Mouse (Mus musculus) right cerebral cortex, postnatal 14 days (tissue): ENCODE data around the gene Orc5.

Experiments
- DNase-seq: peaks from one replicate; pipeline ENCODE4 v3.0.0; 2022

Gene Orc5

DNA sequence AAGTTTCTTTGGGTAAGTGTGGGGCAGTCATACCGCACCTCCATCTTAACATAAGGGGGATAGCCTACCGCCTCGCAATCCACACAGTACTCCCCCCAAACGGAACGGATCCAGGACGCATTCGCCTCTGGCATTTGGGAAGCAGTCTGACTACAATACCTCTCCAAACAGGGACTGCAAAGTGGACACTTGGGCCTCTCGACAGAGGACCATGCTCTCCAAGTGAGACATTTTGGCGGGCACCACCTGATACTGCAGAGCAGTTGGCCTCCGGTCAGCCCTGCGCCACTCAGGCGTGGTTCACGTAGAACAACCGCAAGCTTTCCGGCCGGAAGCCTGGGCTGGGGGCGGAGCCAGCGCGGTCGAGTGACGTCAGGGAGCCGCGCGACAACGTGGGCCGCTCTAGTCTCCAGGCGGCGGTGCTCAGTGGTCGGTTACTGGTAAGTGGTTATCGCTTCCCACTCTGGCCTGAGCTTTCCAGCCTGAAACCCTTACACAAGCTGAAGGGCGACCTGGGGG, at the start of gene Orc5:
TSS of gene Orc5 (minus strand) at position 397 of the 519 bp plus-strand sequence.
- peak; percentile 94 for DNase-seq

DNA sequence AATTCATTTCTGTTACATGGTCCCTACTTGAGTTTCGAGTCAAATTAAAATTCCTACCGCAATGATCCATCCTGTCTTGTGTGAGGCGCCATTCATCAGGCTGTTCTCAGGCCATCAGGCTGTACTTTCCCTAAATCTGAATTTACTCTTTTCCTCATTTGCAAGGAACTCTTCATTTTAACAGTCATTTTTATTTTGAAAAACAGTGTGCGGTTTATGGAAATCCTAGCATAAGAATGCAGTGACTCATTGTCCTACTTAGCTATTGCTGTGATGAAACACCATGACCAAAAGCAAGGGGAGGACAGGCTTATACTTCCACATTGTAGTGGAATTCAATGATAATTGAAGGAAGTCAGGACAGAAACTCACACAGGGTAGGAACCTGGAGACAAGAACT, 46.8 kb upstream of the Orc5 start:
- no peak for DNase-seq

DNA sequence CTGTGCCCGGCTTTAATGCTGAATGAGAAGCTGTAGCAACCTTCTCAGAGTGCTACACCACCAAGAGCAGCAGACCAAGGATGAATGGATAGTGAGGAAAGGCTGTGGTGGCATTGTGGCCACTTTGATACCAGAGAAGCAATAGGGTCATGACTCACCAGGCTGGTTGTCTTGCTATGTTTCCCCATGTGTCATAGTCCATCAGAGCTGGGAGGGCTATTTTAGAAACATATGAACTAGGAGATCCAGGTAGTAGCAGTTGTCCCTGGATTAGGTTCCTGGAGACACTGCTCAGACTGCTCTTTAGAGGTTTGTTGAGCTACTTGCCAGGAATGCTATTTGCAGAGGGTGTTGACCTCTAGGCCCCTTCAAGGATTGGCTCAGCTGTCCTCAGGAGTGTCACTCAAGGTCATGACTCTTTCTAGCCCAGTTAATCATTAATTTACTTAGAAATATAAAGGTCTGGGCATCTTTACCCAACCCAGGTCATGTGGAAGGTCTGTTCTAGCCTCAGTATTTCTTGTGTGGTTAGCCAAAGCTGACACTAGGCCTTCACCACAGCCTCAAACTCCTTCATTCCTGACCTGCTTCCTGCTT, 39.2 kb upstream of the Orc5 start:
- DNase-seq: no peak

DNA sequence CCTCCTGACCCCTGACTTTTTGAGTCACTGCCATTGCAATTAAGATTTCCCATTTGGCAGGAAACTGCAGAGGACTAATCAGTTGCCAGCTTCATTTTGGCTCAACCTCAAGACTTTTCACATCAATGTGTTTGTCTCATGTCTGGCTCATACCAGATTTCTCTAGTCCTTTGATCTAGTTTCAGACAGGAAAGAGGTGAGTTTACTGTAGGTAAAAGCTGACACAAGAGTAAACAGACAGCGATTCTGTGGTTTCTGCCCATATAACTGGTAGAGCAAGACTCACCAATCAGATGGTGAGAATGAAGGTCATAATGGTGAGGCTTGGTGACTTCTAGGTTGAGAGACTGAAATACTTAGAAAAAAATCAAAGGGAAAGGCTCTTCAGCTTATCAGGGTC, 37.3 kb upstream of the Orc5 start:
- no peak for DNase-seq

DNA sequence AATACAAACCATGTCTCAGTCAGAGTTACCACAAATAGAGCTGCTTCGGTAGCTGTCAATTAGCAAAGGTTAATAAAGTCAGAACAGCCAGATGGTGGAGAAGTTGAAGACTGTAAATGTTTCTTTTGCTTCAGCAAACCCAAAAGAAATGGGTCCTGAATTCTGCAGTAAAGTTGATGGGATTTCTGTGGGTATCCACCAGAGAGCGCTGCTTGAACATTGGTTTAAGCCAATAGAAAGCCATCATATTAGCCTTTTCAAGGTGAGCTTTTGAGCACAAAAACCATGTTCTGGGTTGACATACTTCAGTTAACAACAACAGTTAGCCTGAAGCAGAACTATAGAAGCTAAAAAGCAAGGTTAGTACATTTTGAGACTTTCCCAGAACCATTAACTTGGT, 34.3 kb upstream of the Orc5 start:
- no peak for DNase-seq

DNA sequence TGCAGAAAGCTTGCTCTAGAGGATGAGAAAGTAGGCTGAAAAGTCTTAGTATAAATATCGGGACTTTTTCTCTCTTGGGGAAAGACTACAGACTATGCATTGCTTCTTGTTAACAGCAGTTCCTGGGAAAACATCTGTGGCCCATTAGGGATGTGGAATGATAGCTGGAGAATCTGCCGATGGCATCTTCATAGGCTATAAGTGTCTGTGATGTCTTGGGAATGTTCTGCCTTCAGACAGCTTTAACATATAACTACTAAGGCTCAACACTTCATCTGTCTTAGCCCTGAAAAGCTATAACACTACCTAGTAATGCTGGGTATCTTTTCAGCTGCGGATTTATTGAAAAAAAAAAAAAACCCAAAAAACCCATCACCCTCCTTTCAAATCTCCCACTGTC, 27.8 kb upstream of the Orc5 start:
- DNase-seq: no peak

DNA sequence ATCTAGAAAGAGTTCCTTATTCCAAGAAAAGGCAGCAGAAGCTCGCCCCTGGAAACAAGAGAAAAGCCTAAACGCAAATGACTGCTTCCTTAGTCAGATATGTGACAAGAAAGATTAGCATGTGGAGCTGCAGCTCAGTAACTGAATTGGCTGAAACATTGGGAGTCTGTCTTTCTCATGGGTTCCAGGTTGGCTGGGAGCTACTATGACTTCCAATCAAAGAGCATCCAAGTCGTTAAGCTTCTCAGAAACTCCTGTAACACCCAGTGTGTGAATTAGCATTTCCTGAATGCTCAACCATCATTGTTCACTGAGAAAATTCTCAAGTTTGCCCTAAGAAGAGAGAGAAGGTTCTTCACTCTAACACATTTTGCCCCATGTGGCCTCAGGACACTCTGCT, 24.5 kb upstream of the Orc5 start:
- no peak for DNase-seq

DNA sequence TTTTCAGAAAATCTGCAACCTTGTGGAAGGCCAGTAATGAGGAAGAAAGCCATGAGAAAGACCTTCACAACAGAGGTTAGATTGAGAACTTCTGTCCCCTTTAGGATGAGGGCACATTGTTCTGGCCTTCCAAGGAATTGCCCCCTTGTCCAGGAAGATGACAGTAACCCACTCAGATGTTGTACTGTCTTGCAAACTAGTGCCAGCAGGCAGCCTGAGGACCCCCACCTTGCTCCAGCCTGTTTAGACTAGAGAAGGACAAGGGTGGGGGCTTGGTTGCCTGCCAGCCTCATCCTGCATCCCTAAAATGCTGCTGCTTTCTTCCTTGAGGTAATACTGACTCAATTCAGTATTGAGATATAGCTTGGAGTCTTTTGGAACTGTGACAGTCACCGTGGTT, 23.9 kb upstream of the Orc5 start:
- DNase-seq: no peak

DNA sequence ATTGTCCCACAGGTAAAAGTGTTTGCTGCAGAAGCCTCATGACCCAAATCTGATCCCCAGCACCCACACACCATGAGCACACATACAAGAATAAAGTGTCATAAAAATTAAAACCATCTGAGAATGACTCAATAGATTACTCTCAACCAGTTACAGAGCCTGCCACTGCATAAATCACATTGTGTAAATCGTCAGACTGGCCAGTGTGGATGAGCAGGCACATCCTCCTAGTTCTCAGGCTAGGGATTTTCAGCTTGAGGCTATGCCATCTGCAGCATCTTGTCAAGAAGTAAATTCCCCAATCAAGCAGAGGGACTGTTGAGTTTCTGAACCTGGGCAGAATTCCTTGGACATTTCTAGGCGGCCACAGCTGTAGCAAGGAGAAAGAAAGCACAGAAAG, 23.5 kb upstream of the Orc5 start:
- DNase-seq: no peak

DNA sequence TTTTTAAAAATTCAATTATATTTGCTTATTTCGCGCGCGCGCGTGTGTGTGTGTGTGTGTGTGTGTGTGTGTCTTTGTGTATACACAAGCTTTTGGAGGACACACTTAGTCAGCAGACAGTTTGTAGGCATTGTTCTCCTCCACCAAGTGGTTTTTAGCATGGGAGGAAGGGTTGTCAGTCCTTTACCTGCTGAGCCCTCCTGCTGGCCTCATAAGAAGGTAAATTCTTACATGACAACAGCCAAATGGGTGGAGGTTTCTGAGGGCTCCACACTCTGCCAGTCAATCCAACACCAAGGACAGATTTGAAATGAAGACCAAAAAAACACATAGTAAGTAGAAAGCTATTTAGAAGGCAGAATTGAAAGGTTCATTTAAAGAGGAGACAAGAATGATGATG, 22.7 kb upstream of the Orc5 start:
- no peak for DNase-seq

DNA sequence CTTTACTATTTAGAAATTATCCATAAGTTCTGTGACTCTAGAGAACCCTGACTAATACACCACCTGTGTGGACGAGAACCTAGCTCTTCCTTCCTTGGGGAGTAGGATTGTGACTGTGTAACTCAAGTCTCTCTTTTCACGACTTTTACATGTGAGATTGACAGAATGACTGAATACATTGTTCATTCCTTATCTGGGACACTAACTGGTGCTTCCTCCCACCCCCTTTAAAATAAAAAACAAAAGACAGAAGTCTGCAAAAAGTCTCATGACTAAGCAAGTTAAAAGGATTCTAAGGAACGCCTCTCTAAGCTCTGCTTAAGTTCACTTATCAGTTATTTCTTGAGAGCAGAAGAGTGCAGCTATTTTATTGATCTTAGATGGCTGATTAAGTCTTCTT, 22.2 kb upstream of the Orc5 start:
- no peak for DNase-seq

DNA sequence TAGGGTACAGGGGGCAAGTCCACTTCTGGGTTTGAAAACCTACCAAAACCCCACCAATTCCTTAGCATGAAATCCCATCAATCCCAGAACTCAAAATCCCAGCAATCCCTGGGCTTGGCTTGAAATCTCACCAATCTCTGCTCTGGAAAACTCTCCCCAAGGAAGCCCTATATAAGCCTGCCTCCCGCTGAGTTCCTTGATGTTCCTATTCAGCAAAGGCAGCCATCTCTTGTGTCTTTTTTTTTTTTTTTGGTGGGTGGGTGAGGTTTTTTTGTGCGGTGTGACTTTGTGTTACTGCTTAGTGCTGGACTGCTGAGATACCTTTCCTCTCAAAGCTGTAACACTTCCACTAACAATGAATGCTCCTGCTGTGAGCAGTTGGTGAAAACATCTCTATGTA, 15.5 kb upstream of the Orc5 start:
- DNase-seq: no peak

DNA sequence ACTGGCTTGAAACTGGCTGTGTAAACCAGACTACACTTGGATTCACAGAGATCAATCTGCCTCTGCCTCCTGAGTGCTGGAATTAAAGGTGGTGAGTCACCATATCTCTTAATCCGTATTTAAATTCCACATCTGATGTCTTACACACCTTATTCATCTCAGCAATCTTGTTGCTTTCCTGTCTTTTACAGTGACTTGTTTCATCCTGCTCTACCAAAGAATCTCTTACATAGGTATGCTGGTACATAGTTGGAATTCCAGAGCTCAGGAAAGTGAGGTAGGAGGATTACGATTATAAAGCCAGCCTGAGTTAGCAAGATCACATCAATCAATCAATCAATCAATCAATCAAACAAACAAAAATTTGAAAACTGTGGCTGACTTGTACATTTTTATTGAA, 9.6 kb upstream of the Orc5 start:
- DNase-seq: no peak

DNA sequence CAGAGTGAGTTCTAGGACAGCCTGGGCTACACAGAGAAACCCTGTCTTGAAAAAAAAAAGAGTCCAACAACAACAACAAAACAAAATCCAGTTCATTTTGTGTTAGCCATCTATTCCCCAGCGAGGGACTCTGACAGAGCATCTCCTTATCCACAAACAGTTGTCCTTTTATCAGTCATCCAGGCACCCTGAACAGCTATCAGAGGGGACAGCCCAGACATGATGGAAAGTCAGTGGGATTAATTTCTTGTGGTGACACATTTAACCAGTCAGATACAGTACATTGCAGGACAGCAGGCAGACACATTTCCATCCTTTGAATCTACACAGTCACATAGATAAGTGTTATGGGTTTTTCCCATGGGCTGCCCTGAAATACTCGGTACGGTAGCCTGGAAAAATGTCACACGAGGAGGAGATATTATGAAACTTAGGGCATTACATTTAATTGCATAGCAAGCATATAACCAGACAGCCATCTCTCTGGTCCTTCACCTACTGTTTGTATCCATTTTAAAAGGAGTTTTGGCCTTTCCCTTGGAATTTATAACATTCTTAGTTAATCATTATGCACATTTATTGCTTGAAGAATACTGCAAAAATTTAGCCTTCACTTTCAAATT, 7.4 kb upstream of the Orc5 start:
- DNase-seq: no peak

DNA sequence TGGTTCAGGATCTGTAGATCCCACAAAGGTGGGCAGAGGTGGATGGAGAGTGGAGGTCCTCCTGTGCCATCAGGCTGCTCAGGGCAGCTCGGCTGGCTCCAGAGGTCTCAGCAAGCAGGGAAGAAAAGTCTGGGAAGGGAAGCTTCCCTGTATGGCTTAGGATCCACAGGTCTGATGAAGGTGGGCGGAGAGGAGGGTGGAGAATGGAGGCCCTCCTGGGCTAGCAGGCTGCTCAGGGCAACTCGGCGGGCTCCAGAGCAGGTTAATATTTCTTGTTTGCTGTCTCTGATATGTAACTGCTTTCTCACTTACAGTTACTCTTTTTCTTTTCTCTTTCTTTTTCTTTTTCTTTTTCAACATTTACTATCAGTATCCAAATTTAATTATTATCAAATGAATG, 6.5 kb upstream of the Orc5 start:
- no peak for DNase-seq

DNA sequence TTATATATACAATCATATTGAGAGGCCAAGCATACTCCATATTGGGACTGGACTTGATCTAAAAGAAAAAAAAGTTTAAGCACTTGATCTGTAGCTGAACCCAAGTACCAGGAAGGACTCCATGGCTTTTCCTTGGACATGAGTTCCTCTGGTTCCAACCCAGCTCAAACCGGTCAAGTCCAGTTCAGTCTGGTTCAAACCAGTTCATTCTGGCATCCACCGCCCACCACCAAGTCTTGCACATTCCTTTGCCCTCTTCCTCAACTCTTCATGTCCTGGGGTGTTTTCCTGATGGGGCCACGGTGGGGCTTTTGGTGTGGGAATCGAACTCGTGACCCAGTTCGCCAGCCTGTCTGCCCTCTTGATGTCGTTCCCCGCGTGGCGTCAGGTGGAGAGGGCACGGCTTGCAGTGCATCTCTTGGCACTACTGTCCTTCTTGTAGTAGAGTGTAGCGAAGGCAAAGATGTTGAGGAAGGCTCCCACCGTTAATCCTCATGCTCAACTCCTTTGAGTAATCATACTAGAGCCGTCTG, 2.1 kb upstream of the Orc5 start:
- DNase-seq: no peak

DNA sequence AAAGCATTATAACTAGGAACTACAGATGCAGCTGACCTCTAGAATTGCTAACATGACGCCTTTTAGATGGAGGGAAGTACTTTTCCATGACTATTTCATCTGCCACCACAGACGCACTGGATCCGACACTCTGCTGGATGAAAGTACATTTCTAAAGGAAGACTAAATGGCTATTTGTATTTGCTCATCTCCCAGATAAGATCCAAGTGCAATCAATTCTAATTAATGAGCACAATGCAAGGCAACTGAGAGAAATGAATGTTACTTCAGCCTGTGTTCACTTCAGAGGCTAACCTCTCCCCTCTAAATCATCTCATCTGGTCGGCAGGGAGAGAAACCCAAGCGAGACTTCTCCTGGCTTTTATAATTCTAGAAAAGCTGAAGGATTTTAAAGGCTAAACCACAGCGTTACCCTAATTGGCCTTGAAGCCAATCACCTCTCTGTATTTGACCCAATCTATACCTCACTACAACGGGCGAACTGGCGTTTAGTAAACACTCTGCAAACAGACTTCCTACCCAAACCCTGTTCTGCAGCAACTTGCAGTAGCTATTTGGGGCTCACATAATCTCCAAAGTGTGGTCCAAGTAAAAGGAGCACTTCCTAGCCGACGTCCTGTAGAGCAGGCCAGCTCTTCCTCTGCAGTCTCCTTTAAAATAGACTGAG, 730 bp downstream of the Orc5 start:
- DNase-seq: no peak

DNA sequence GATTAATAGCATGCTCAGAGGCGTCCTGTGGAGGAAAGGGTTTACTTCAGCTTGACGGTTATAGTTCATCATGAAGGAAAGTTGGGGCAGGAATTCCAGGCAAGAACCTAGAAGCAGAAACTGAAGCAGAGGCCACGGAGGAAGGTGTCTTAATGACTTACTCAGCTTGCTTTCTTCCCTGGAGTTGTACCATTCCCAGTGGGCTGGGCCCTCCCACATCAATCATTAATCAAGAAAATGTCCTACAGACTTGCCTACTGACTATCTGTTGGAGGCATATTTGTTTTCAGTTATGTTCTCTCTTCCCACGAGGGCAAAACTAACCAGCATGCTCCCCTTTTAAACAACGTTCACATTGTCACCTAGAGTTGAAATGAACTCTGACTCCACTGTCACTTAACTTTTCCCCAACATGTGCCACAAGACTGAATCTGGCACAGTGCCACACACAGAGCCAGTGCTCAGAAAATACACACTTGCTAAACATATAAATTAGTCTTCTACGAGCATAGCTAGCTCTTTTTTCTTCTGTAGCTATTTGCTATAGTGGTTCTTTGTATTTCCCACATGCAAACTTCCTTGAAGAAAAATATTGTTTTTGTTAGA, 1.6 kb downstream of the Orc5 start:
- DNase-seq: no peak

DNA sequence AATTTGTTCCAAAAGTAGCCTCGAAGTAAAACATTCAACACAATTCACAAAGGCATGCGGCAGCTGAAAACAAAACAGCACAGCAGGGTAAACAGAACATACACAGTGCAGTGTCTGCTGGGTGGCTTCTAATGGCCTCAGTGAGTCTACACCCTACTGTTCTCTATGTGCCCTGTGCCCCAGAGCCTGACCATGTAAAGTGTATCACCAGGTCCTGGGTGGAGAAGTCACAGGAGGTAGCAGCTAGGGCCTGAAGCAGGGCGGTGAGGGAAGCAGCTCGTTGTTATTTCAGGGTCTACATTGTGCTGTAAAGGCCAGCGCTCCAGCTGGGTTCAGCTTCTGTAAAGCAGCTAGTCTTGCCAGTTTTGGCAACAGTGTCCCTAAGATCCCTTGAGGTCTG, 3.7 kb downstream of the Orc5 start:
- no peak for DNase-seq

DNA sequence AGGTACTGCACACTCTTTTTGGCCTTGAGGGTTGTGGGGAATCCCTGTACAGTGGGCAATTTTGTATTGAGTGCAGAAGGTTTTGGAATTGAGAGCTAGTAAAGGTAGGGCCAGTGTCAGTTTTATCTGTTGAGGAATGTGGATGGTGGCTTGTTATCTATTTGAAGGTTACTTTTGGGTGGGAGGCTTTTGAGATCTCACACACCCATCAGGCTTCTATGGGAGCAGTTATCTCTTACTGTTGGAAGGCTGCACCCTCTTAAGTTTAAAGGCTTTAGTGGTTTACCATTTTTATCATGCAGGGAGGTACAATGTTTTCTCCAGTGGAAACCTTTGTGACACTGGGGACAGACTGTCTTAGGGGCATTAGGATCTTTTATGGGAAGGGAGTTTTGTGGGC, 4.9 kb downstream of the Orc5 start:
- no peak for DNase-seq

DNA sequence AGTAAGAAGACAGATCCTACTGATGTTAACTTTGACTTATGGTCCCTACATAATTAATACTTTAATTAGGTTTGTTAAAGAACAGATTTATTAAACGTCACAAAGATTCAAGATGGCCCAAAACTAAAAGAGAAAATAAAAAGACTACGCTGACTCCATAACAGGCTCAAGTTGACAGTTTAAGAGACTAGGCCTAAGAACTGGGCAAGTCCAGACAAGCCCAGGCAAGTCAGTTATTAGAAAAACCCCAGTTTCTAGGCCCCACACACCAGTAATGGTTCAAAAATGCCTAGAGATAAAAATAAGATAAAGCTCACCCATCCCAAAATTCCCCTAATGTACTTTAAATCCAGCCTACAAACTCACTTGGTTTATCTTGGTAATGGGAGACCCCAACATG, 7.6 kb downstream of the Orc5 start:
- no peak for DNase-seq

DNA sequence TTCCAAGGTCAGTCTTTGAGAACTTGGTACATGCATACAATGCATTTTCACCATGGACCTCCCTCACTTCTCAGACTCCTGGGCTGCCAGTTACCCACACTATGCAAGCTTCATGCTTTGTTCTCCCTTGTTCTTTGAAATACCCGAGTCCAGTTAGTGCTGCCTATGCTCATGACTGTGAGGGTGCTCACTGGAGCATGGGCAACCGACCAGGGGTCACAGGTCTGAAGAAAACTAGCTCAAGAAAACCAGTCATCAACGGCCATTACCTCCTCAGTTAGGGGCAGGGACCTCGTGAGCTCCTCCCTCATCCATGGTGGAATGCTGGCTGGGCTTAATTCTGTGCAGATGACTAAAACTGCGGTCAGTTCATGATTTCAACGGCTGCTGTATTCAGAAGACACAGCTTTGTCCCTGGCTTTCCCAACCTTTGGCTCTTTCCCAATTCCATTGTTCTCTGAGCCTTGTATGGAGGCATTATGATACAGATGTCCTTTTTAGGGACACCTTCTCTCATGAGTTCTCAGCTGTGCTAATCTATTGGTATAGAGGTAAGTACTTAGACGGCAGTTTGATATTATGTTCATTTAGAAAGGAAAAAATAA, 11.1 kb downstream of the Orc5 start:
- no peak for DNase-seq

DNA sequence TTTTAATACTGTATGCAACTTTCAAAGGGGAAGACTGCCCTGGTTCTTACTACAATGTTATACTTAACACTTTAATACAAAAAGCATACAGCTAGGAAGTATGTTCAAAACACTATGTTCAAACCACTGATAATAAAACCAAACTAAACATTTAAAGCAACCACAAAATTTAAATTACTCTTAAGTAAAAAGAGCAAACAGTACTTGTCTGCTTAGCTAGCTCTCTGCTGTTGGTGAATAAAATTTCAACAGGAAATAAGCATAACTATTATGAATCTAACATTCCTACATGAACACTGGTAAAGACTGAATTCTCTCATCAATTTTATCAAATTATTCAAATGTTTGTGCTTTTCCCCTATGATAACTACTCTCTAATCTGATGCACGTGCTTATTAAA, 13.5 kb downstream of the Orc5 start:
- DNase-seq: no peak

DNA sequence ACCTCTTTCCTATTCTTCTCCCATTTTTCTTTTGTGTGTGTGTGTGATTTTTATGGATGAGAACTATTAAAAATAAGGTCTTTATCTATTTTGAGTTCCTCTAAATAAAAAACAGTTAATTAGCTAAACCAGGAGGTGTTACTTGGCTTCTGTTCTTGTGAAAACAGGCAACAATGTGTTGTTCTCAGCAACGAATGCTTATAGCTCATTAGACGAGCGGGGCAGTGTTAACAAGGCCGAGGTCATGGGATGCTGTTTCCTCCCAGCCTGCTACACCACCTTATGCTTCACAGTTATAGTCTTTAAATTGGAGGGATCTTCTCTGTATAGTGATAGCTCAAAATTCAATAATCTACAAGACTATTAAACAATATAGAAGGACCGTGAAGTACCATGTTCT, 17.7 kb downstream of the Orc5 start:
- DNase-seq: no peak
